Mouse (Mus musculus) T-helper 17 cell (primary cell): ENCODE data around the gene Gas7.

Experiments used
- in situ Hi-C, 2 experiments: fragments of 300-600 bp; cut with MboI, MseI; formaldehyde crosslinking; loops; 1 replicate in 1 of 2; 2 replicates in 1 of 2; pipeline ENCODE4 v1.15.1; 2025; ENCODE audit warnings: high pct_unique_total_duplicates in 2 of 2

The Gas7 gene

DNA sequence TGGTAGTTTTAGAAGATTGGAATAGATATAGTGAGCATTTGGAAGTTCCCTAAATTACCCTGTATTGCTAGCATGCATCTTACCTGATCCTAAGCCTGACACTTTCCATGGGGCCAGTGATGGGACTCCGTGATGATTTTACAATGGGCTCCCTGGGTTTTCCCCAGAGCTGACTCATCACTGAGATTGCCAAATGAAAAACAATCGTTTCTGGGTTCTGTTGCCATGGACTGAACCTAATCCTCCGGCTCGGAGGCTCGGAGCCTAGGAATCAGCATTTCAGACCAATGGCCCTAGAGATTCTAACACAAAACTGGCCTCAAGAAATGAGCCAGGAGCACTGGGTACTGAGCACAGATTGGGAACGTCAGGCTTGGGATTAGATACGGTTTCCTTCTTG lies 167.1 kb downstream of the Gas7 start:
- in situ Hi-C loops: loop anchor here in 1 of 2 experiments (10.0 kb wide), 1 partner anchor 1928 kb away; no protein-coding TSS in a partner anchor

DNA sequence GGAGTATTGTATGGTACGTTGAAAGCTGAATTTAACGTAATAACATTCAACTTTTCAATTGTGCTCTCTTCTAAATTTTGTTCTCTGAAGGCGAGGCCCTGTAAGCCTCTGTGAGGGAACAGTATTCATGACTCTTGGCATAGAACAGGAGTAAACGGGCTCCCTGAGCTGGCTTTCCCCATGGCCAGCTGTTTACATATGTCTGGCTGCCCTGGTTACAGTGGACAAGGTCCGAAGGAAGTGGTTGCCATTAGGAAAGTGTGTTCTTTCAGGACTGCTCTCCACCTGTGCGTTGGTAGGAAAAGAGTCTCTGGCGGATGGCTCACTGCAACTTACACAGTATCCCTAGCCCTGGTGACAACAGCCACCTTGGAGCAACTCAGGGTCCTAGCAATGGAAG lies 171.9 kb downstream of the Gas7 start:
- in situ Hi-C loops: loop anchor here in 1 of 2 experiments (10.0 kb wide), 1 partner anchor 1932 kb away; no protein-coding TSS in a partner anchor

DNA sequence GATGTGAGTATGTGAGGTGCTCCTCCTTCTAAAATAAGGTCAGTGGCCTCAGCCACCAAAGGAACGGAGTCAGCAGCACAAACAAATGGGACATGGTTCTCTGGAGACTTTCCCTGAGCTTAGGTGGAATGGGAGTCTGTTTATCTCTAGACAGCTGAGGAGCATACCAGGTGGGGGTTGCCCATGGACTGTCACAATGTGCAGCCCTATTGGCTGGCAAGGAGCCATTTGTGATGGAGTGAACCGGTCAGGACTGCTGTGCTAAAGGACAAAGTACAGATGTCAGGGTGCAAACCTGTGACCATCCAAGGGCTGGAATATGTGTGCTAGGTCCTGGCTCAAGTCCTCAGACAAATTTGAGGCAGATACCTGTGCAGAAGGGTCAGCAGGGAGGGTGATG lies 173.3 kb downstream of the Gas7 start:
- in situ Hi-C loops: loop anchor here in 1 of 2 experiments (10.0 kb wide), 1 partner anchor 1934 kb away; no protein-coding TSS in a partner anchor

DNA sequence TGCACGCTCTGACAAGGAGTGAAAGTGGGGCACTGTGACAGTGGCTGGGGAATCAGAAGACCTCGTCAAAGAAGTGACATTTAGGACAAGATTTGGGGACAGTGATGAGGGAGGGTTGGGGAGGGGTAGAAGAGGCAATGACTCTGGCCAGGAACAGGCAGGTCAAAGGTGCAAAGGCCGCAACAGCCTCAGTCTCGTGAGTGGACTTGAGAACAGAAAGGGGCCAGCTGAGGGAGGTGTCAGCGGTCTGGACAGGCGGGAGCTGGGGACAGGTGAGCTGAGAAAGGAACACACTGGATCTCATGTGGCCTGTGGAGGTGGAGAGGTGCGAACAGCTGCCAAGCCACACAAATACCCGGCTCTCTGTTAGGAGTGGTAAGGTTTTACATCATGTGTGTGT lies 177.7 kb downstream of the Gas7 start:
- in situ Hi-C loops: no loop called here

DNA sequence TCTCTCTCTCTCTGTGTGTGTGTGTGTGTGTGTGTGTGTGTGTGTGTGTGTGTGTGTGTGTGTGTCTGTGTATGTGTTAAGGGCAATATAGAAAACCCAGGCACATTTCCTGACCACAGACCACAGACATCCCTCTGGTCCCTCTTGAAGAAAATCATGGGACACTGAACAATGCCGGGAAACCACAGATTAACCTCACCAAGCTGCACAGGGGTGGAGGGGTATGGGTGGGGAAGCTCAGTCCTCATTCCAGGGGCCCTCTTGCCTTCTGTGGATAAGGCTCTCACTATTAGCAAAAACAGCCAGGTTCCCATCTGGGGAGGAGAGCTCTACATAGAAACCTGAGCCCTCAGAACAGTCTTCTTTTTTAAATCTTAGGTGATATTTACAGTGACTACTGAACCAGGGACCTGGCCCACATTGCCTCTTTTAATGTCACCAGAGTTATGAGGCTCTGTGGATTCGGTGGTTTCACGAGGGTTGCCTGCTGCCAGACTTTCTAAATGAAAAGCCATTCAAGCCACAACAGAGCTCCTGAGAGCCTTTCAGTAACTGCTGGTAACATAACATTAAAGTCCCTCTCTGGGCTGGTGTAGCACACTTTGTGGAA lies 178.5 kb downstream of the Gas7 start:
- in situ Hi-C loops: no loop called here

DNA sequence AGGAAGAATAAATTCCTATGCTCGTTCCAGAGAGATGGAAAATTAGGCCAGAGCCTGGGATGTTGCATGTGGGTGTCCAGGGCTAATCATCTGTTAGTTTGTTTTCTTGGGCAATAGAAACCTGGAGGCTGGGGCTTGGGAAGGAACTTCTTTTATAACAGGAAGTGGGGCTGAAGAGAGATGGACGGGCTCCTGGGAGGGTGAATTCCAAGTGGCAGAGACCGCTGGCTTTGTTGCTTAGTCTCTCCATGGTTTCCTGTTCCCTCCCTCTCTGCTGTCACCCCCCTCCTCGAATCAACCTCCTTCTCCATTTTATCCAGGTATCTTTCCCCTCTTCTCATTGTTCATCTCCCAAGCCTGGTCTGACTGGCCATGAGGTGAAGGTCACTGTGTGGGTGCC lies 181.0 kb downstream of the Gas7 start:
- in situ Hi-C loops: no loop called here

DNA sequence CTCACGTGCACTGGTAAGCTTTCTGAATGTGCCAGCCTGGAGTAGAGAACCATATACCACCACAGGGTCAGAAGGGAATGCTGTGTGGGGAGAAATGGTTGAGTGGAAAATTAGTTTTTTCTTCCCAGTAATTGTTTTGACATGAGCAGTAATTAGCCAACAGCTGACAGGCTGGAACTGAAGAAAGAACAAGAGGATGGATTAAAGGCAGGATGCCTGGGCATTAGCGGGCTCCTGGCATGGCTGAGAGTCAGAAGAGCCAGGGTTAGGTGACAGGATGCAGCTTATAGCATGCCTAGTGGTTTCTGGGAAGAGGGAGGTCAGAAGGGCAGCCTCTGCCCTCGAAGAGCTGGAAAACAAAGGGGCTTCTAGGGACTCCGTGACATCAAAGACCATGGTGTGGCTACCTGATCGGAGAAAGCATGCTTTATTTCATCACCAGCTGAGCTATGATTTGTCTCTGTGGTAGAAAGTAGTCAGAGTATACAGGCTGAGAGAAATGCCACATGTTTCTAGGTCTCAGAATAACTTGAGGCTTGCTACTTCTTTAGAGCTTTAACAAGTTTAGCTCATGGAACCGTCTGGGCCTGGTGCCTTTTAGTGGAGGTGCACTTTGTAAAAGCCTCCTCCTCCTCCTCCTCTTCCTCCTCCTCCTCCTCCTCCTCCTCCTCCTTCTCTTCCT lies 181.8 kb downstream of the Gas7 start:
- in situ Hi-C loops: no loop called here

DNA sequence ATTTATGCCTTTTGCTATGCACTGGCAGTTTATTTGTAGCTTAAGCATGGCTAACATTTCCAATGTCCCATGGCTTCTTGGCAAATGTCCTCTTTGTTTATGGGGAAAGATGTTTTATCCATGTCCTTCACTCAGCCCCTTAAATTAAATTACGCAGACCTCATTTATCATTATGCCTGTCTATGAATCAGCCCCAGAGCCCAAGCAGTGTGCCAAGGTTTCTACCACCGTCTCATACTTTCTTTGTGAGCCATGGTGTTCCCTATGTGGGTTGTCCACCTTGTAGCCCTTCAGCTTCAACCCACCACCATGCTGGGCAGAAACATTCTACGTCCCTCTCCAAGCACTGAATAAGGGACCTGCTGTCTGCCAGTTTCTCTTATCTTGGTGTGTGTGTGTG lies 183.2 kb downstream of the Gas7 start:
- in situ Hi-C loops: no loop called here

DNA sequence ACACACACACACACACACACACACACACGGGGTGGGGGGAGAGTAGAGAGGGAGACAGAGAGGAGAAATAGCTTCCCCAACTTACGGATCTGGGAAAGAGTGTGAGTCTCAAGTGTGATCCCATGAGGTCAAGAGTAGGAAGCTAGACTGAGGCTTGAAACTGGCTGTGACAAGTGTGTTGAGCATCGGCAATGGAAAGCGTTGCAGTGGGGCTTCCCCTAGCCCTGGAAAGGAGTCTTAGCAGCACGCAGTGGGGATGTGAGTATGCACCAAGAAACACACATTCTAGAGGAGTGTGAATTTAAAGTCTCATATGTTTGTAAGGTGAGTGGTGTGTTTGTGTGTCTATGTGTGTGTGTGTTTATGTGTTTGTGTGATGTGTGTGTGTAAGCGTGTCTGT lies 185.1 kb downstream of the Gas7 start:
- in situ Hi-C loops: loop anchor here in 1 of 2 experiments (10.0 kb wide), 1 partner anchor 635 kb away; no protein-coding TSS in a partner anchor

DNA sequence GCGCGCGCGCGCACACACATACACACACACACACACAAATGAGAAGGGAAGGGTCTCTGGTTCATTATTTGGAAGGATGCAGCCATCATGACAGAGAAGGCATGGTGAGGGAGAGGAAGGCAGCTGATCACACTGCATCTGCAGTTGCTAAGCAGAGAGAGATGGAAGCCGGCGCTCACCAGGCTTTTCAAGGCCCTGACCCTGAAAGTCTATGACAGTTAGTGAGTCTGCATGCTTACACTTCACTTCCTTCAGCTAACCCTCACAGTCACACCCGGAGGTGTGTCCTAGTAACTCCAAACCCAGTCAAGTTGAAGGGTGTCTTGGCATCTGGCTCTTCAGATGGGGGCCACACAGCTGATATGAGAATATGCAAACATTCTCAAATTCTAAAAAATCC lies 187.2 kb downstream of the Gas7 start:
- in situ Hi-C loops: loop anchor here in 1 of 2 experiments (10.0 kb wide), 1 partner anchor 638 kb away; no protein-coding TSS in a partner anchor

DNA sequence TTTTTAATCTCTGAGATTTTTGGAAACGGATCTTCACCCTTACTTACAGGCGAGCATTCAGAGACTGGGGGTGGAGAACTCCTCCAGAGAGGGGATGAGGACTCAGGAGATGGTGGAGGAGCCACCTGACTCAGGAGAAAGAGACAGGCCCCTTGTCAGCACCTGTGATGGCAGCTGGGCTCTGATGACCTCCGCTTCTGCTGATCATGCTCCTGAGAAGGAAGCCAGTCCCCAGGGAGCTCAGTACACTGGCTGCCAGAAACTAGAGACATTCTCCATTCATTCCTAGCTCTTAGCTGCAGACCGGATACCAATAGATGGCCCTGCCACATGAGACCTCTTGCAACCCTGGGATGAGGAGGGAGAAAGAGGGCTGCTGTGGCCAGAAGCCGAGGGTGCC lies 187.6 kb downstream of the Gas7 start:
- in situ Hi-C loops: loop anchor here in 1 of 2 experiments (10.0 kb wide), 1 partner anchor 638 kb away; no protein-coding TSS in a partner anchor

DNA sequence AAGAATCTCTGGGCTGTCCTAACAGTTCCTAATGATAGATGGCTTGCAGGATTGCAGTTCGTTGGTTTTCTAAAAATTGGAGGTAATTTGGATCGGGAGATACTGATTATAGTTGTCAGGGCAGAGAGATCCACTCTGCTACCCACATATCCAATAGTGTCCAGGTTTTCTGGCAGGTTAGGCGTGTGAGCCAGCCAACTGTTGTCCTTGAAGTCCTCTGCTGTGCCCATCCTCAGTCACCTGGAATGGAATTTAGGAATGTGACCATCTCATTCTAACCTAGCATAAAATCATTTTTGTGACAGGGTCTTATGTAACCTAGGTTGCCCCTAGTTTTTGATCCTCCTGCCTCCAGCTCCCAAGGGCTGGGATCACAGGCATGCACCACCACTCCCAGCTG lies 188.2 kb downstream of the Gas7 start:
- in situ Hi-C loops: loop anchor here in 1 of 2 experiments (10.0 kb wide), 1 partner anchor 639 kb away; no protein-coding TSS in a partner anchor

DNA sequence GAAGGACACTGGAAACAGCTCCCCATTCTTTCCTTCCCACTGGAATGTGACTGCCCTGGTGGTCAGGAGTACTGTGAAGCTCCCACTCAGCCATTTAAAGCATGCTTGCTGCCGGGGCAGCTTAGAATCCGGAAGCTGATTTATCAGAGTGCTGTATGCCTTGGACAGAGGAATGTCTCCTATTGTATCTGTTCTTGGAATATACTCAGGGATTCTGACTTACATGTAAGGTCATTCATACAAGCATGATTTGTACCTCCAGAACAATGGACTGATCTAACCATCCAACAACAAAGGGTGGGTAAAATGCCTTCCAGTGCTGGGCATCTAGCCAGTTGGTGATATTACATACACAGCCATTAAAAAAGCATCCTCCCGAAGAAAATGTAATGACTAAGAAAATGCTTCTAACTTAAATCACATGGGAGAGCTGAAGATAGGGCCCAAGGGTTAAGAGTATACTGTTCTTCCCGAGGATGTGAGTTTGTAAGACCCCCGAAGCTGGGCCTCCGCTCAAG lies 189.5 kb downstream of the Gas7 start:
- in situ Hi-C loops: loop anchor here in 1 of 2 experiments (10.0 kb wide), 1 partner anchor 640 kb away; no protein-coding TSS in a partner anchor

DNA sequence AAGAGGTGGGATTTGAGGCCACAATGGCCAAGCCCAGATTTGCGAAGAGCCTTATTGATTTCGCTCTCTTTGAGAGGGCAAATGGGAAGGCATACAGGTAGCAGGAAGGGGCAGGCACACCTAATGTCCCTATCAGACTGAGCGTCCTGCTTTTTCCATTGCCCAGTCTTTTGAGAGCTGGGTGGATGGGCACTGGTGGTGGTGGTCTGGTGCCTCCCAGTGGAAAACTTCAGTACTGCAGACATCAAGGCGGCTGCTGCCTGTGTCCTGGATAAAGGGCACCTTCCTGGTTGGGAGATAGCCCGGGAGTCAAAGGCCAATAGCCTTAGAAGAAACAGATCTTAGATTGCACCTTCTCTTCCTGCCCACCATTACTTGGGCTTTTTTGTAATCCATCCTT lies 192.5 kb downstream of the Gas7 start:
- in situ Hi-C loops: loop anchor here in 1 of 2 experiments (10.0 kb wide), 1 partner anchor 643 kb away; no protein-coding TSS in a partner anchor

DNA sequence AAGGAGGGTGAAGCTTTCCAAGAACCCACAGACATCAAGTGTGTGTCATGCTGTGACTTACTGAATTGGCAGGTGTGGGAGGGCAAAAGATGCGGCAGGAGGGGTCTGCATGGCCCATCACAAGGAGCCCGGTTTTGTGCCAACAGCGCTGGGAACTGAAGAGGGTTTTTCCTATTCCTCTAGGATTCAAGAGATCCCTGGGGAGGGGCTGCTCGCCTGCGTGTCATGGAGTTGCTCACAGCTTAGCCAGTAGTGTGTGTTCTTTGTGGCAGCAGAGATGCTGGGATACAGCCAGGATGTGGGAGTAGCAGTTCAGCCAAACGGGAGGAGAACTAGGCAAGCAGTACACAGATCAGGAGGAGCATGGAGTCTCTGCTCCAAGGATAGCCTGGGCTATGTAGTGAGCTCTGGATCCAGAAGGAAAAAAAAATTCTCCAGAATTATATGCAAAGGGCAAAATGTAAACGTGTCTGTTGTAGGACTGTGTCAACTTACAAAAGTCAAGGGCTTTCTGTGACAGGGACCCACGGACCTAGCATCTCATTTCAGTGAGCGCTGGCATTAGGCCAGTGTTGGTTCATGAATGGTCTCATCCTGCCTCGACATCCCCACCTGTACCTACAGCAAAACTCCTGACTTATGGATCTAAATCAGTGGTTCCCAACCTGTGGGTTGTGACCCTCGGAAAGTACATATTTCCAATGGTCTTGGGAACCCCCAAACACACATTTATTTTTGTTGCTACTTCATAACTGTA lies 193.6 kb downstream of the Gas7 start:
- in situ Hi-C loops: loop anchor here in 1 of 2 experiments (10.0 kb wide), 1 partner anchor 644 kb away; no protein-coding TSS in a partner anchor

DNA sequence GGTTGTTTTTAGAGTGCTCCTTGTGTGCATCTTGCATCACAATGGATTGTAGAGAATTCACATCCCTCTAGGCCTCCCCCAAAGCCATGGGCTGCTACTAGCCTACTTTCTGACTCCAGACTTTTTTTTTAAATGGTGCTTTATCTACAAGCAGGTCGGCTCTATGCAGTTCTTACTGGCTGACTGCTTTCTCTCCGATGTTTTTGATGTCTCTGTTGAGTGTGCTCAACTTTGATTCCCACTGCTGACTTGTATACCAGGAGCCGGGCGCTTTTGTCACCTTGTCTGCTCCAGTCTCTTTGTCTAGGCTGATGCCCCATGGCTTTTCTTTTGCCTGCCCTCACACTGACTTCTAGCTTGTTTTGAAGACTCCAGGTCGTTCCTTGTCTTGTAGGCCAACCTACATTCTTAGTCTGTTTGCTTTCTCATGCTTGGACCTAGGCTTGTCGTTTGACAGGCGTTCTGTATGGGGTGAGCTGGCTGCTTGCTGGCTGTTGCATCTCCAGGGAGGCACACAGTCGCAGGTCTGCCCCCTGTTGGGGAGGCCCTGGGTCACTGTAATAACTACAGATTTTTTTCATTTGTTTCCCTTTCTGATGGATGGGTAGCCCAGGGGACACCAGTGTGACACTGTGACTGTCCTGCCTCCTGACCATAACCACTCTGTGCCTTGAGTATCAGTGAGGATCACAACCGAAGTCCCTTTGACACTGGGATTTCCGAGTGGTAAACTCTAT lies 194.9 kb downstream of the Gas7 start:
- in situ Hi-C loops: loop anchor here (10.0 kb wide), 3 partner anchors 545 to 975 kb away; no protein-coding TSS in a partner anchor

DNA sequence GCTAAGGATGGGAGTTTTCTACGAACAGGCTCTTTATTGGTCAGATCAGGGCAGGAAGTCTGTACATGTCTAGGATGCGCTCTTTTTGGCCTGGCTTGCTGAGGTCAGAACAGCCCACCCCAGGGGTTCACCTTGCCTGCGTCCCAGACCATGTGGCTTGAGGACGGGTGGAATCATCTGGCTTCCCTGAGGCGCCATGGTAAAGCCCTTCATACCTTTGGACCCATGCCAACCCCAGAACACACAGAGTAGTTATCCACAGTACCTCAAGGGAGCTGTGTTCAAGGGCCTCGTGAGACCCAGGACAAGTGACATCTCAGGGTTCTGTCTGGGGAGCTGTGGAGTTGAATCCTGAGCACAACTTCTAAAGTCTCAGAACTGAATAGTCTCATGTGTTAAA lies 196.5 kb downstream of the Gas7 start:
- in situ Hi-C loops: loop anchor here (10.0 kb wide), 2 partner anchors 547 to 977 kb away; no protein-coding TSS in a partner anchor

DNA sequence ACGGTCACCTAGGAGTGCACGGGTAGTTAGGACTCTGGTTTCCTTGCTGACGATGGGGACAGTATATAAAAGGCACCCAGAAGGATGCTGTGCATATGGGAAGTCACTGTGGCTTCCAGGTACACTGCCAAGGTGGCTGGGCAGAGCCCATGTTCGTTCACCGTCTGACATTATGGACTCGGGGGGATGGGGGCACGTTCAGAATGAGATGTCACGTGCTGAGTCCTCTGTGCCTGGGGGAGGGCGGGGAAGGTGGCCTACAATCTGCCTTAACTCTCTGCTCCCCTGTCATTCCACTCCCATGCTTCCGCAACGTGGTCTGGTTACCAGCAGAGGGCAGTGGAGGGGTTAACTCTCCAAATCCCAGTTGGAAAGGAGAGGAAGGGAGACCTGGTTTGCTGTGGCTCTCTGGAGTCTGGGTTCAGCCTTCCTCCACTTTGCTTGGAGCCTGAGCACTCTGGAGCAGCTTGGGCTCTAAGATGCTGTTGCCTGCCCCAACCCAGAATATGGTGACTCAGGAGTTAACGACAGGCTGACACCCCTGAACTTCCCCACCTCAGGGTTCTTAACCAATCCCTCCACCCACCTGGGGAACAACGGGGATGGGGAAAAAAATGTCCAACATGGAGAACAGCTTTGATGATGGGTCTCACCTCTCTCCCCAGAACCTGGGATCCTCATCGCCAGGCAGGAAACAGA lies 197.1 kb downstream of the Gas7 start:
- in situ Hi-C loops: loop anchor here (10.0 kb wide), 2 partner anchors 548 to 978 kb away; no protein-coding TSS in a partner anchor

DNA sequence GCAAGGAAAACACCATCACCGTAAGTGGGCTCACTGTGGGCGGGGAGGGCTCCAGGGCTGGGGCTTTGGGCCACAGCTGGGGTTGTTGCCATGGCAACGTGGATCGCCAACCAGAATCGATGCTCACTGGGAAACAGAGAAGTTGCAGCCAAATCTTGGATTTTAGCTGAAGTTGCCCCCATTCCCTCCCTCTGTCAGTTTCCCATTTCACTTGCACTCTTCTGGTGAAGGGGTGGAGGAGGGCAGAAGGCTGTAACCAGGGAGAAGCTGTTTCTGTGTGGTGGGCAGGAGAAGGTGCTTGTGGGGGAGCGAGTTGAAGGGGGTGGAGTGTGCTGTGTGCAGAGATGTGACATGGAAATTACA lies 197.6 kb downstream of the Gas7 start:
- in situ Hi-C loops: loop anchor here (10.0 kb wide), 2 partner anchors 548 to 978 kb away; no protein-coding TSS in a partner anchor

DNA sequence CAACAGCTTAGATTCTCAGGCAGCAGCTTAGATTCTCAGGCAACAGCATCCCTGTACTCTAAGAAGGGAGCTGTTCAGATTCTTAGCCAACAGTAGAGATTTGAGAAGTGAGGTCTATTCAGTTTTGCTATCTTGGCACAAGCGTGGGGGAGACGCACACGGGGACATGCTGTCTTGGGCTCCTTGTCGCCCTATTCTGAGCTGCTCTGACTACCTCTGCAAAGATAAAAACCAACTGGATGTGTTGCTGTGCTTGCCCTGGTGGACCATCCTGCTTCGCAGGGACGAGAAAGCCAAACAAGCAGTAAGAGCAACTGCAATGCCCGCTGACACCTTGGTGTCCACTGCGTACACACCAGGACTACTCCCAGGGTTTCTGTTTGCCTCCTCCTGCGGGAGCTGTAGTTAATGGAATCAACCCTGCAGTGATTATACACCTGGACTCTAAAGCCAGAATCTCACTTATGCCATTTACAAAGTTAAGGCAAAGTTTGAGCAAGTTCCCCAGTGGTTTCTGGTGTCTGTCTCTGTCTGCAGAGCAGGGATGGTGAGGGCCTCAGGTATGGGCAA lies 198.4 kb downstream of the Gas7 start:
- in situ Hi-C loops: loop anchor here (10.0 kb wide), 2 partner anchors 549 to 979 kb away; no protein-coding TSS in a partner anchor
